Mouse (Mus musculus) frontal cortex, postnatal 36 days (tissue): Measurements from ENCODE around the gene Agbl2.

Source experiments
- DNase-seq, 2 experiments: peaks; one replicate each; pipeline ENCODE4 v3.0.0; 2022; ENCODE audit warnings: low spot score in 2 of 2

Agbl2 gene

GRCm38 (mm10) chr2:90871180-90871961, 88.8 kb downstream of the Agbl2 start:
- DNase-seq, result peak; percentile 51 to 78

- no peak for DNase-seq
Measured at GRCm38 (mm10) chr2:90874025-90874424, 91.5 kb downstream of the Agbl2 start.

GRCm38 (mm10) chr2:90875239-90875638, 92.7 kb downstream of the Agbl2 start:
- DNase-seq, result no peak

- no peak for DNase-seq
Measured at GRCm38 (mm10) chr2:90877584-90878259, 95.2 kb downstream of the Agbl2 start.

GRCm38 (mm10) chr2:90879419-90879818, 96.9 kb downstream of the Agbl2 start:
- DNase-seq, result no peak

- no peak for DNase-seq
Measured at GRCm38 (mm10) chr2:90880144-90880785, 97.7 kb downstream of the Agbl2 start.

GRCm38 (mm10) chr2:90881824-90882223, 99.3 kb downstream of the Agbl2 start:
- no peak for DNase-seq
